Mouse (Mus musculus): ENCODE results near the gene Zfp266. TPM values are rescaled to one million over a fixed set of nuclear protein-coding genes. Genes with fewer than 3 reads are reported as not detected.

Zfp266 gene
- total and polyA plus RNA-seq, 3 experiments = 30.7 to 88.0 (median 31.5) TPM

DNA sequence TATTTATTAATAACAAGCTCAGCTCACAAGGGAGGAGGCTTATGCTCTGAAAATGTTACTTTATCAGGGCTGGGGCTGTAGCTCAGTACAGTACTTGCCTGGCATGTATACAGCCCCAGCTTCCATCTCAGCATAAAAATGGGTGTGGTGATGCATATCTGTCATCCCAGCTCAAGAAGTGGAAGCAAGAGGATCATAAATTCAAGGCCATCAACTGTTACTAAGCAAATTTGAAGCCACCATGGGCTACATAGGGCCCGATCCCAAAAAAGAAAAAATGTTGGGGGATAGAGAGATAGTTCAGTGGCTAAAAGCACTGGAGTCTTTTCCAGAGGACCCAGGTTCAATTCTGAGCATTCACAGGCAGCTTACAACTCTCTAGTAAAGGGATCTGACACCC is 44.6 kb downstream of the Zfp266 start:
- H3K9me3 ChIP-seq (replicated peaks; ENCODE audit: insufficient read depth, low read length) = no peaks in the 10 kb centered on the region
- H3K27ac ChIP-seq (ENCODE audit: control insufficient read depth, low read depth, low read length) = no peak overlapping the region
- peak; percentile 71 for DNase-seq (ENCODE audit: low read depth, low spot score)
- H3K9ac ChIP-seq (ENCODE audit: control insufficient read depth, low read depth, low read length, poor library complexity, severe bottlenecking) = no peak overlapping the region
- H3K79me2 ChIP-seq (ENCODE audit: control insufficient read depth, insufficient read depth, low read length, poor library complexity) = no peaks in the 10 kb centered on the region
- no peak overlapping the region for H3K4me3 ChIP-seq (ENCODE audit: control insufficient read depth in 1 of 2, insufficient read depth in 1 of 2, low read depth in 2 of 2, low read length in 2 of 2)
- peaks cover 6 to 7% of the 10 kb centered on the region in 2 experiments; a peak in 3 of 4 replicates for H3K4me1 ChIP-seq (ENCODE audit: control insufficient read depth in 1 of 2, insufficient read depth in 2 of 2, low read length in 2 of 2)
- H3K36me3 ChIP-seq (ENCODE audit: control insufficient read depth in 1 of 2, insufficient read depth in 2 of 2, low read length in 2 of 2) = peaks cover 6 to 43% of the 10 kb centered on the region in 2 experiments
- H3K27me3 ChIP-seq (ENCODE audit: control insufficient read depth in 1 of 2, insufficient read depth in 2 of 2, low read length in 2 of 2) = no peaks in the 10 kb centered on the region
- TF ChIP-seq MAZ (IDR thresholded peaks at IDR 0.05; ENCODE audit: low read depth, low read length) (0 out of 2 replicates have a peak, but pooled peaks have one; percentile 11), RAD21 (IDR thresholded peaks at IDR 0.05; ENCODE audit: low read depth, low read length) (no peak; the same call in 1 of the 2 replicates), GATA1 (IDR thresholded peaks at IDR 0.05; ENCODE audit: low read depth, low read length) (peak; percentile 52), KAT2A (conservative IDR thresholded peaks at IDR 0.05; ENCODE audit: low read depth, low read length) (no peak), JUND (IDR thresholded peaks at IDR 0.05; ENCODE audit: low read depth, low read length) (no peak), TAL1 (IDR thresholded peaks at IDR 0.05; ENCODE audit: low read length) (no peak), E2F4 (IDR thresholded peaks at IDR 0.05; ENCODE audit: borderline replicate concordance, low read depth, low read length) (no peak), ETS1 (IDR thresholded peaks at IDR 0.05; ENCODE audit: low read depth, low read length) (no peak), POLR2AphosphoS5 (IDR thresholded peaks at IDR 0.05; ENCODE audit: borderline replicate concordance, low read depth, low read length) (no peak), MXI1 (IDR thresholded peaks at IDR 0.05; ENCODE audit: low read depth, low read length) (peak; percentile 20; the same call in 1 of the 2 replicates), GABPA (IDR thresholded peaks at IDR 0.05; ENCODE audit: low read depth, low read length) (no peak), HCFC1 (IDR thresholded peaks at IDR 0.05; ENCODE audit: low read depth, low read length) (no peak), ELF1 (IDR thresholded peaks at IDR 0.05; ENCODE audit: low read depth, low read length) (0 out of 2 replicates have a peak, but pooled peaks have one; percentile 4), TCF12 (IDR thresholded peaks at IDR 0.05; ENCODE audit: low read depth, low read length) (no peak), RCOR1 (IDR thresholded peaks at IDR 0.05; ENCODE audit: low read depth, low read length) (no peak), ZMIZ1 (IDR thresholded peaks at IDR 0.05; ENCODE audit: low read depth, low read length) (no peak), NELFE (IDR thresholded peaks at IDR 0.05; ENCODE audit: low read depth, low read length) (no peak), MYC (IDR thresholded peaks at IDR 0.05; ENCODE audit: low read depth, low read length) (no peak), CHD1 (IDR thresholded peaks at IDR 0.05; ENCODE audit: low read depth, low read length) (no peak), USF2 (IDR thresholded peaks at IDR 0.05; ENCODE audit: borderline replicate concordance in 1 of 2, insufficient read depth in 1 of 2, low read depth in 1 of 2, low read length in 2 of 2) (no peak), ZKSCAN1 (IDR thresholded peaks at IDR 0.05; ENCODE audit: low read depth, low read length) (no peak), UBTF (IDR thresholded peaks at IDR 0.05; ENCODE audit: borderline replicate concordance, insufficient read depth, low read depth, low read length) (no peak), SMC3 (IDR thresholded peaks at IDR 0.05; ENCODE audit: low read depth, low read length) (0 out of 2 replicates have a peak, but pooled peaks have one; percentile 25), ZNF384 (IDR thresholded peaks at IDR 0.05; ENCODE audit: low read depth, low read length) (no peak), ZC3H11A (IDR thresholded peaks at IDR 0.05; ENCODE audit: low read depth, low read length) (peak; percentile 31; the same call in 1 of the 2 replicates), TBP (IDR thresholded peaks at IDR 0.05; ENCODE audit: low read depth, low read length) (no peak), POLR2AphosphoS2 (IDR thresholded peaks at IDR 0.05; ENCODE audit: low read length) (no peak), NRF1 (IDR thresholded peaks at IDR 0.05; ENCODE audit: insufficient read depth, low read depth, low read length, poor library complexity, severe bottlenecking) (no peak), CHD2 (IDR thresholded peaks at IDR 0.05; ENCODE audit: low read length) (no peak), POLR2A (IDR thresholded peaks at IDR 0.05; ENCODE audit: control insufficient read depth in 1 of 2, insufficient read depth in 1 of 2, low read depth in 1 of 2, low read length in 2 of 2, poor library complexity in 1 of 2) (no peak), EP300 (IDR thresholded peaks at IDR 0.05; ENCODE audit: low read depth in 1 of 2, low read length in 2 of 2) (0 out of 4 replicates have a peak, but pooled peaks of 1 of the 2 experiments have one; percentile 9), BHLHE40 (IDR thresholded peaks at IDR 0.05; ENCODE audit: borderline replicate concordance, low read depth, low read length) (no peak), CTCF (IDR thresholded peaks at IDR 0.05 in 2 of 3, conservative IDR thresholded peaks at IDR 0.05 in 1 of 3; ENCODE audit: control insufficient read depth in 1 of 3, insufficient read depth in 1 of 3, low read depth in 2 of 3, low read length in 3 of 3, poor library complexity in 1 of 3, severe bottlenecking in 1 of 3) (peak in 1 of 3 experiments; percentile 18; a peak in 1 of 6 replicates), MAFK (IDR thresholded peaks at IDR 0.05; ENCODE audit: borderline replicate concordance, low read depth, low read length) (no peak), MYB (IDR thresholded peaks at IDR 0.05; ENCODE audit: low read depth, low read length) (no peak), USF1 (IDR thresholded peaks at IDR 0.05; ENCODE audit: low read depth, low read length) (no peak), MAX (IDR thresholded peaks at IDR 0.05; ENCODE audit: low read length) (no peak)
